Mouse (Mus musculus): ENCODE data around the gene Rab44. TPM values are rescaled to one million over a fixed set of nuclear protein-coding genes. Genes with fewer than 3 reads are reported as not detected.
A peak's percentile ranks its signal among the peaks of the same experiment; 100 is the strongest.

Rab44 gene
- polyA plus RNA-seq, 1 experiment from 2014 or later = 1.1 TPM

GRCm38 (mm10) chr17:29155355-29156135, 41.6 kb downstream of the Rab44 start:
- Histone ChIP-seq H3K27me3 (ENCODE audit: control insufficient read depth, insufficient read depth, low read depth, low read length) (no peaks in the 10 kb centered on the region), H3K4me1 (replicated peaks; ENCODE audit: control insufficient read depth, insufficient read depth, low read length) (no peaks in the 10 kb centered on the region), H3K9ac (ENCODE audit: low read length) (no peak overlapping the region), H3K4me2 (ENCODE audit: low read depth, low read length) (no peak overlapping the region), H3K9me3 (ENCODE audit: control insufficient read depth, low read length) (no peaks in the 10 kb centered on the region), H3K27ac (ENCODE audit: low read length) (no peak overlapping the region), H3K4me3 (ENCODE audit: low read length) (no peak overlapping the region), H3K36me3 (ENCODE audit: control insufficient read depth, insufficient read depth, low read length) (no peaks in the 10 kb centered on the region)
- 72% methylated on average over 12 of the region's 12 CpGs for WGBS
- ATAC-seq (ENCODE audit: low read depth) = peak; percentile 22; the same call in 1 of the 2 replicates

GRCm38 (mm10) chr17:29156396-29156795, 42.5 kb downstream of the Rab44 start:
- Histone ChIP-seq H3K4me3 (ENCODE audit: low read length) (no peak overlapping the region), H3K4me1 (replicated peaks; ENCODE audit: control insufficient read depth, insufficient read depth, low read length) (no peaks in the 10 kb centered on the region), H3K9ac (ENCODE audit: low read length) (no peak overlapping the region), H3K27me3 (ENCODE audit: control insufficient read depth, insufficient read depth, low read depth, low read length) (no peaks in the 10 kb centered on the region), H3K27ac (ENCODE audit: low read length) (no peak overlapping the region), H3K9me3 (ENCODE audit: control insufficient read depth, low read length) (no peaks in the 10 kb centered on the region), H3K36me3 (ENCODE audit: control insufficient read depth, insufficient read depth, low read length) (no peaks in the 10 kb centered on the region), H3K4me2 (ENCODE audit: low read depth, low read length) (no peak overlapping the region)
- ATAC-seq (ENCODE audit: low read depth) = no peak
- WGBS = 80% methylated on average over 16 of the region's 16 CpGs

DNA sequence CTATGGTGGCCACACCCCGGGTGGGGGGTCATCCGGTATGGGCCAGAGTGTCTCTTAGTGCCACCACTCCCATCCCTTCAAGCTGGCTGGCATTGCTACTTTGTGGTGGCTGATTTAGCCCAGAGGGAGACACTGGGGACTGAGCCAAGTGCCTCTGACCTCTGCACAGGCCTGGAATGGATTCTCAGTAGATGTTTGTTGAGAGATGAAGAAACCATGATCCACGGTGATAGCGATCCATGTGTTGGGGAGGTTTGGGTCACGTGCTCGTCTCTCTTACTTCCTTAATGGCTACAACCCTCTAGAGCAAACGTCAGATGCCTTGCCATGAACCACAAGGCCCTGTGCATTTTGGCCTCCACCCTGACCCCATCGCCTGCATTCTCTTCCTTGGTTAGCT, 42.9 kb downstream of the Rab44 start:
- Histone ChIP-seq H3K9ac (ENCODE audit: low read length) (no peak overlapping the region), H3K4me2 (ENCODE audit: low read depth, low read length) (no peak overlapping the region), H3K4me3 (ENCODE audit: low read length) (no peak overlapping the region), H3K27me3 (ENCODE audit: control insufficient read depth, insufficient read depth, low read depth, low read length) (no peaks in the 10 kb centered on the region), H3K4me1 (replicated peaks; ENCODE audit: control insufficient read depth, insufficient read depth, low read length) (no peaks in the 10 kb centered on the region), H3K9me3 (ENCODE audit: control insufficient read depth, low read length) (no peaks in the 10 kb centered on the region; the same call in 1 of the 2 replicates), H3K27ac (ENCODE audit: low read length) (no peak overlapping the region), H3K36me3 (ENCODE audit: control insufficient read depth, insufficient read depth, low read length) (no peaks in the 10 kb centered on the region)
- ATAC-seq (ENCODE audit: low read depth) = no peak
- 61% methylated on average over 8 of the region's 8 CpGs for WGBS

GRCm38 (mm10) chr17:29158899-29159298, 45.0 kb downstream of the Rab44 start:
- no peak overlapping the region for H3K4me3 ChIP-seq (ENCODE audit: low read length)
- H3K9ac ChIP-seq (ENCODE audit: low read length) = no peak overlapping the region
- H3K4me2 ChIP-seq (ENCODE audit: low read depth, low read length) = no peak overlapping the region
- 92% methylated on average over 15 of the region's 15 CpGs for WGBS
- no peaks in the 10 kb centered on the region for H3K36me3 ChIP-seq (ENCODE audit: control insufficient read depth, insufficient read depth, low read length)
- no peaks in the 10 kb centered on the region; the same call in 1 of the 2 replicates for H3K9me3 ChIP-seq (ENCODE audit: control insufficient read depth, low read length)
- H3K4me1 ChIP-seq (replicated peaks; ENCODE audit: control insufficient read depth, insufficient read depth, low read length) = no peaks in the 10 kb centered on the region
- ATAC-seq (ENCODE audit: low read depth) = no peak
- H3K27ac ChIP-seq (ENCODE audit: low read length) = no peak overlapping the region
- H3K27me3 ChIP-seq (ENCODE audit: control insufficient read depth, insufficient read depth, low read depth, low read length) = no peaks in the 10 kb centered on the region

DNA sequence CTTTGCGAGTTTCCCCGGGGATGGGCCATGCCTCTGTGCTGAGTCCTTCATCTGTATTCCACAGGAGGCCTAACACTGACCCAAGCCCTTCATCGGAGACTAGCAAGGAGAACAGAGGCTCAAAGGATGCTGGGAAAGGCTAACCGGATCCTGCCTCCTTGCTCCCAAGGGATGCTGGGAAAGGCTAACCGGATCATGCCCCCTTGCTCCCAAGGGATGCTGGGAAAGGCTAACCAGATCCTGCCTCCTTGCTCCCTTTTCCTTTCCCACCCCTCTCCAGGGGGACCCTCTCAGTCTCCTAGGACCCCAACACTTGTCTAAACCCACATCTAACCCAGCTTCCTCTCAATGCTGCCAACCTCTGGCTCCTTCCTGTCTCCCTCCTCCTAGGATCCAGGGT, 45.4 kb downstream of the Rab44 start:
- H3K4me2 ChIP-seq (ENCODE audit: low read depth, low read length) = no peak overlapping the region
- H3K4me3 ChIP-seq (ENCODE audit: low read length) = no peak overlapping the region
- 89% methylated on average over 5 of the region's 5 CpGs for WGBS
- H3K36me3 ChIP-seq (ENCODE audit: control insufficient read depth, insufficient read depth, low read length) = no peaks in the 10 kb centered on the region
- peaks cover 2% of the 10 kb centered on the region; the same call in 1 of the 2 replicates for H3K4me1 ChIP-seq (replicated peaks; ENCODE audit: control insufficient read depth, insufficient read depth, low read length)
- no peaks in the 10 kb centered on the region for H3K27me3 ChIP-seq (ENCODE audit: control insufficient read depth, insufficient read depth, low read depth, low read length)
- no peak overlapping the region for H3K9ac ChIP-seq (ENCODE audit: low read length)
- no peaks in the 10 kb centered on the region; the same call in 1 of the 2 replicates for H3K9me3 ChIP-seq (ENCODE audit: control insufficient read depth, low read length)
- ATAC-seq (ENCODE audit: low read depth) = no peak
- H3K27ac ChIP-seq (ENCODE audit: low read length) = no peak overlapping the region

- WGBS = 76% methylated on average over 16 of the region's 16 CpGs
- no peak for ATAC-seq (ENCODE audit: low read depth)
- H3K4me1 ChIP-seq (replicated peaks; ENCODE audit: control insufficient read depth, insufficient read depth, low read length) = peaks cover 7% of the 10 kb centered on the region; the same call in 1 of the 2 replicates
Observed at GRCm38 (mm10) chr17:29159743-29160455, 46.0 kb downstream of the Rab44 start.

DNA sequence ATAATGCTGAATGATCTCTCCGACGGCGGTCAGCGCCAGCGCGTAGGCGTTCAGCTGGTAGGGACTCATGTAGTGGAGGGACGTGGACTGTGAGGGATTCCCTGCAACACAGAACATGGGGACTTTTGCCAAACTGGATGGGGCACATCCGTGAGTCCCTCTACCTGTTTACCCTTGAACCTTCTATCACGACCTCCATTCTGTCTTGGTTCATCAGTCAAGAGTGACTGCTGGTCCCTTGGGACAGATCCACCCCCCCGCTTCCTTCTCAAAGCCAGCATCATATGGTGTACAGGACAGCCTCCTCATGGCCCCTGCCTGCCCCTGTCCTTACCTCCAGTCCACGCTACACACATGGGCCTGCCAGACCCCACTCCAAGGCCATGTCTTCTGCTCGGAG, 48.4 kb downstream of the Rab44 start:
- no peaks in the 10 kb centered on the region; the same call in 1 of the 2 replicates for H3K9me3 ChIP-seq (ENCODE audit: control insufficient read depth, low read length)
- H3K9ac ChIP-seq (ENCODE audit: low read length) = no peak overlapping the region
- H3K4me1 ChIP-seq (replicated peaks; ENCODE audit: control insufficient read depth, insufficient read depth, low read length) = peaks cover 19% of the 10 kb centered on the region
- no peaks in the 10 kb centered on the region for H3K27me3 ChIP-seq (ENCODE audit: control insufficient read depth, insufficient read depth, low read depth, low read length)
- WGBS = 92% methylated on average over 13 of the region's 13 CpGs
- ATAC-seq (ENCODE audit: low read depth) = no peak
- no peak overlapping the region for H3K4me3 ChIP-seq (ENCODE audit: low read length)
- no peak overlapping the region for H3K27ac ChIP-seq (ENCODE audit: low read length)
- no peaks in the 10 kb centered on the region for H3K36me3 ChIP-seq (ENCODE audit: control insufficient read depth, insufficient read depth, low read length)
- H3K4me2 ChIP-seq (ENCODE audit: low read depth, low read length) = no peak overlapping the region

More at GRCm38 (mm10) chr17:29159743-29160455, 46.0 kb downstream of the Rab44 start:
- Histone ChIP-seq H3K9ac (ENCODE audit: low read length) (no peak overlapping the region), H3K36me3 (ENCODE audit: control insufficient read depth, insufficient read depth, low read length) (no peaks in the 10 kb centered on the region), H3K4me3 (ENCODE audit: low read length) (no peak overlapping the region), H3K27ac (ENCODE audit: low read length) (no peak overlapping the region), H3K9me3 (ENCODE audit: control insufficient read depth, low read length) (no peaks in the 10 kb centered on the region; the same call in 1 of the 2 replicates), H3K27me3 (ENCODE audit: control insufficient read depth, insufficient read depth, low read depth, low read length) (no peaks in the 10 kb centered on the region), H3K4me2 (ENCODE audit: low read depth, low read length) (no peak overlapping the region)

DNA sequence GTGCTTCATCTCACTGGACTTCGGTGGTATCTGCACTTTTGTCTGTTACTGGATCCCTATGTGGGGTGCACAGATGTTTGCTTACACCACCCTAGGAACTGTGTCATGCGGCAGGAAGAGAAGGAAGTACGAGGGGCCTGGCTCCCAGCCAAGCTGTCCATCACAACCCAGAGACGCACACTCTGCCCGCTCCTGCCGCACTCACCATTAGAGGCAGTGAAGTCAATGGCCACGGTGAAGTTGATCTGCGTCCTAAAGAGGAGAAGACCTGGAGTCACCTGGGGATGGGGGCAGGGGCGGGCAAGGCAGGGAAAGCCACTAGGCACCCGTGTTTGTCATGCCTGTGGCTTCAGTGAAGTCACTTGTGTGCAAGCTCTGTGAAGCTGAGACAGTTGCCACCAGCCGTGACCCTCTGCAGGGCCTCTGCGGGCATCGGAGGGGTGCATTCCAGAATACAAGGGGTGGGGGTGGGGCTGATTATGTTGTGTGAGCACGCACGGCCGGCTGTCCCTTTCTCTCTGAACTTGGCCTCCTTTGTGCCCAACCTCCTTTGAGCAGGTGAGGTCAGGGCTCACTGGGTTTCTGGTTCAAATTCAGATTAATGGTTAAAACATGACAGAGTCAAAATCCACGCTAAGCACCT, 50.6 kb downstream of the Rab44 start:
- ATAC-seq (ENCODE audit: low read depth) = peak; percentile 32; the same call in 1 of the 2 replicates
- H3K4me3 ChIP-seq (ENCODE audit: low read length) = no peak overlapping the region
- H3K9me3 ChIP-seq (ENCODE audit: control insufficient read depth, low read length) = no peaks in the 10 kb centered on the region; the same call in 1 of the 2 replicates
- H3K36me3 ChIP-seq (ENCODE audit: control insufficient read depth, insufficient read depth, low read length) = no peaks in the 10 kb centered on the region
- H3K4me2 ChIP-seq (ENCODE audit: low read depth, low read length) = no peak overlapping the region
- 12% methylated on average over 17 of the region's 17 CpGs for WGBS
- H3K27ac ChIP-seq (ENCODE audit: low read length) = no peak overlapping the region
- no peak overlapping the region for H3K9ac ChIP-seq (ENCODE audit: low read length)
- no peaks in the 10 kb centered on the region for H3K27me3 ChIP-seq (ENCODE audit: control insufficient read depth, insufficient read depth, low read depth, low read length)
- peaks cover 19% of the 10 kb centered on the region for H3K4me1 ChIP-seq (replicated peaks; ENCODE audit: control insufficient read depth, insufficient read depth, low read length)

DNA sequence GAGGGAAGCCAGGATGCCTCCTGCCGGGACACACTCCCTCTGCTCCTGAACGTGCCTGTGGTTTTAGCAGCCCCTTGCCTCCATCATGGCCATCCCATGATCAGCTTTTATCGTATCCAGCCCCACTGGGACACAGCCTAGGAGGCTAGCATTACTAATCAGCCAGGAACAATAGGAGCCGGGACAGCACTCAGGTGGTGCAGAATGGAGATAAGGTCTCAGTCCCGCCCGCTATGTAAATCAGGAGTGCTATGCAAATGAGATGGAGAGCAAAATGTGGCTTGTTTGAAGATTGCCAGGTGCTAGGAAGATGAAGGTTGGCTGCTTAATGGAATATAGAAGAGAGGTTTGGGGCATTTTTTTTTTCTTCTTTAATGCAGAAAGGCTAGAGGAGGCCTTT, 51.5 kb downstream of the Rab44 start:
- no peaks in the 10 kb centered on the region; the same call in 1 of the 2 replicates for H3K9me3 ChIP-seq (ENCODE audit: control insufficient read depth, low read length)
- no peaks in the 10 kb centered on the region for H3K36me3 ChIP-seq (ENCODE audit: control insufficient read depth, insufficient read depth, low read length)
- 33% methylated on average over 6 of the region's 6 CpGs for WGBS
- H3K27me3 ChIP-seq (ENCODE audit: control insufficient read depth, insufficient read depth, low read depth, low read length) = no peaks in the 10 kb centered on the region
- H3K4me1 ChIP-seq (replicated peaks; ENCODE audit: control insufficient read depth, insufficient read depth, low read length) = peaks cover 19% of the 10 kb centered on the region
- H3K4me2 ChIP-seq (ENCODE audit: low read depth, low read length) = no peak overlapping the region
- no peak overlapping the region for H3K4me3 ChIP-seq (ENCODE audit: low read length)
- no peak for ATAC-seq (ENCODE audit: low read depth)
- H3K9ac ChIP-seq (ENCODE audit: low read length) = no peak overlapping the region
- no peak overlapping the region for H3K27ac ChIP-seq (ENCODE audit: low read length)
